Mouse (Mus musculus) lung, embryonic 14.5 days (tissue): ENCODE data around the gene Tmem198b. TPM values are rescaled to one million over a fixed set of nuclear protein-coding genes. Genes with fewer than 3 reads are reported as not detected.
"Not testable (repeated sequence)": the region's sequence is repeated elsewhere in the genome, so short reads cannot be mapped to it uniquely, and the experiment has no call there.

Experiments used
- ATAC-seq: fragments of 200-750 bp; cut with Nextera tagmentation; 2 replicates; pipeline ENCODE4 v1.8.0; 2017; ENCODE audit warnings: mild to moderate bottlenecking, moderate TSS enrichment, moderate library complexity; ENCODE audit not compliant: insufficient read depth
- DNase-seq: peaks from one replicate; pipeline ENCODE4 v3.0.0-alpha.2; 2015
- H3K27ac ChIP-seq: fragments of 300-500 bp; sonication (generic); 2 replicates; pipeline ENCODE4 v1.5.1; 2014; ENCODE audit warnings: low read depth, mild to moderate bottlenecking, moderate library complexity
- H3K27me3 ChIP-seq: fragments of 300-500 bp; sonication (generic); 2 replicates; pipeline ENCODE4 v1.6.1; 2014; ENCODE audit warnings: low read length, control low read depth; ENCODE audit not compliant: insufficient read depth
- H3K36me3 ChIP-seq: fragments of 300-500 bp; sonication (generic); 2 replicates; pipeline ENCODE4 v1.6.1; 2014; ENCODE audit warnings: control low read depth; ENCODE audit not compliant: insufficient read depth
- H3K4me1 ChIP-seq: fragments of 300-500 bp; sonication (generic); 2 replicates; pipeline ENCODE4 v1.6.1; 2014; ENCODE audit warnings: antibody characterized with exemption, control low read depth; ENCODE audit not compliant: insufficient read depth
- H3K4me2 ChIP-seq: fragments of 300-500 bp; sonication (generic); 2 replicates; pipeline ENCODE4 v1.6.1; 2014; ENCODE audit warnings: mild to moderate bottlenecking
- H3K4me3 ChIP-seq: fragments of 300-500 bp; sonication (generic); 2 replicates; pipeline ENCODE4 v1.5.1; 2014; ENCODE audit warnings: low read depth, low read length
- H3K9ac ChIP-seq: fragments of 300-500 bp; sonication (generic); 2 replicates; pipeline ENCODE4 v1.6.1; 2014
- H3K9me3 ChIP-seq: fragments of 300-500 bp; sonication (generic); 2 replicates; pipeline ENCODE4 v1.6.1; 2016; ENCODE audit warnings: low read depth, low read length, control low read depth
- CTCF ChIP-seq: IDR thresholded peaks from 2 replicates; pipeline ENCODE4 v1.5.1; 2016; ENCODE audit warnings: antibody characterized with exemption, low read depth
- WGBS: fragments of 180-500 bp; shearing (Covaris S2); extraction: QIAGEN DNeasy Blood & Tissue Kit; methylation state at CpG from one replicate; pipeline ENCODE4 v1.1.7; 2014; 5-methylcytosine and 5-hydroxymethylcytosine counted together
- polyA plus RNA-seq: library from polyadenylated mRNA; unstranded; fragments of >200 nt; fragmentation: Nextera tagmentation; extraction: Ambion mirVana; gene quantifications from 2 replicates; pipeline ENCODE4 v1.2.1, GENCODE M21; 2014

Tmem198b gene
- polyA plus RNA-seq, 1 experiment from 2014 or later, result 15.1 TPM

GRCm38 (mm10) chr10:128839434-128839833 lies 35.3 kb upstream of the Tmem198b start:
- Histone ChIP-seq H3K9me3 (no peaks in the 10 kb centered on the region), H3K4me1 (no peaks in the 10 kb centered on the region), H3K27me3 (no peaks in the 10 kb centered on the region), H3K36me3 (peaks cover 72% of the 10 kb centered on the region), H3K27ac (no peak overlapping the region), H3K4me2 (no peak overlapping the region), H3K9ac (no peak overlapping the region), H3K4me3 (no peak overlapping the region)
- DNase-seq, result no peak
- TF ChIP-seq CTCF, result no peak
- ATAC-seq, result no peak

GRCm38 (mm10) chr10:128837400-128837799 lies 33.2 kb upstream of the Tmem198b start:
- DNase-seq, result no peak
- Histone ChIP-seq H3K4me2 (no peak overlapping the region), H3K4me3 (no peak overlapping the region), H3K9ac (no peak overlapping the region), H3K27me3 (no peaks in the 10 kb centered on the region), H3K36me3 (peaks cover 70% of the 10 kb centered on the region), H3K27ac (no peak overlapping the region), H3K4me1 (no peaks in the 10 kb centered on the region), H3K9me3 (no peaks in the 10 kb centered on the region)
- TF ChIP-seq CTCF, result no peak
- no peak for ATAC-seq

DNA sequence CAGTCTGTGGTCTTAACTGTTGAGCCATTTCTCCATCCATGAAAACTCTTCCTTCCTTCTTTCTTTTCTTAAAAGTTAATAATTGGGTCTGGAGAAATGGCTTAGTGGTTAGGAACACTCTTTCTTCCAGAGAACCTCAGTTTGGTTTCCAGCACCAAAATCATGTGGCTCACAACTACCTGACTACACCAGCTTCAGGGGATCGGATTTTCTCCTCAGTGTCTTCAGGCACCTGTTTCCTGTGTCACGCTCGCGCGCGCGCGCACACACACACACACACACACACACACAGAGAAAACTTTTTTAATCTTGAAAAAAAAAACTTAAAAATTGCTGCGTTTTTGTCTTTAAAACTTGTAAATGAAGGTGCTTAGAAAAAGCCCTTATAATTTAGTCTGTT lies 19.7 kb upstream of the Tmem198b start:
- Histone ChIP-seq H3K27ac (no peak overlapping the region), H3K36me3 (peaks cover 25% of the 10 kb centered on the region), H3K4me1 (0 out of 2 replicates have a peak, but pooled peaks cover 2% of the 10 kb centered on the region), H3K9me3 (no peaks in the 10 kb centered on the region), H3K4me3 (no peak overlapping the region), H3K4me2 (no peak overlapping the region), H3K9ac (no peak overlapping the region), H3K27me3 (no peaks in the 10 kb centered on the region)
- no peak for TF ChIP-seq CTCF
- 94% methylated on average over 9 of the region's 9 CpGs for WGBS
- DNase-seq (no peak), ATAC-seq (no peak)

- peak overlapping the region; percentile 68 for H3K4me2 ChIP-seq
- H3K4me1 ChIP-seq, H3K27ac ChIP-seq, ATAC-seq, H3K27me3 ChIP-seq, DNase-seq, H3K9me3 ChIP-seq: not testable (repeated sequence)
- TF ChIP-seq CTCF, result peak; percentile 7; the same call in 1 of the 2 replicates
- H3K36me3 ChIP-seq, result peaks cover 27% of the 10 kb centered on the region
- peak overlapping the region; percentile 85 for H3K4me3 ChIP-seq
- 74% methylated on average over 4 of the region's 4 CpGs for WGBS
- peak overlapping the region; percentile 85; the same call in 1 of the 2 replicates for H3K9ac ChIP-seq
Measured at GRCm38 (mm10) chr10:128823087-128823486, 18.9 kb upstream of the Tmem198b start.

GRCm38 (mm10) chr10:128822135-128822534 lies 18.0 kb upstream of the Tmem198b start:
- DNase-seq (peak; percentile 11), ATAC-seq (peak; percentile 5; the same call in 1 of the 2 replicates)
- H3K4me2 ChIP-seq, result peak overlapping the region; percentile 68
- 2% methylated on average over 13 of the region's 13 CpGs for WGBS
- H3K4me3 ChIP-seq, result peak overlapping the region; percentile 85
- peak overlapping the region; percentile 50; the same call in 1 of the 2 replicates for H3K27ac ChIP-seq
- no peak for TF ChIP-seq CTCF
- peaks cover 37% of the 10 kb centered on the region for H3K36me3 ChIP-seq
- H3K9me3 ChIP-seq, result no peaks in the 10 kb centered on the region
- no peaks in the 10 kb centered on the region for H3K27me3 ChIP-seq
- H3K4me1 ChIP-seq, result 0 out of 2 replicates have a peak, but pooled peaks cover 2% of the 10 kb centered on the region
- H3K9ac ChIP-seq, result peak overlapping the region; percentile 85

DNA sequence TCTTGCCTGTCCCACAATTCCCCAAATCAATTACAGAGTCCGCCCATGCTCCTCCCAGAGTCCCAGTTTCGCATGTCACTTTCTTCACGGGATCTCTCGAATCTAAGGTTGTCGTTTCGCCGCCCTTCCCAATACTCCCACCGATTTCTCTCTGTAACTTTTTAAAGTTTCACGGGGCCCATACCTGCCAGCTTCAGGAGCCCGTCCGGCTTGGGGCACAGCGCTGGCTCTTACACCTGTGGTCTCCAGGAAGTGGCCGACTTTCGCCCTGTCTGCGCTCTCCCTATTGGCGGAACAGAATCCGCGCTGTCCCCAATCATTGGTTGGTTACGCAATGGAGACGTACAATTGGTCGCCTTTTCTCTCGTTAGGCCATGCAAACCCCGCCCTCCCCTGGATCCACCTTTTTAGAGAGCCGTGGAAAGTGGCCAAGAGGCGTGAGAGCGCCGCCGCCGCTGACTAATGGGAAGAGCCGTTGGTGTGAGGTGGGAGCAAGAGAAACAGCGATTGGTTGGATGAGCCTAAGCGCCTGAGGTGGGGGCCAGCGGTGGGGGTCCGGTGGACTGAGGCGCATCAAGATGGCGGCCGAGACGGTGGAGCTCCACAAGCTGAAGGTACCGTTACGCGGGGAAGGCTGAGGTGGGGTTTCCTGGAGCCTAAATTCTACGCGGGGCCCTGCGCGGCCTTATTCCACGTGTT lies 17.3 kb upstream of the Tmem198b start, which contains the start of gene Ormdl2:
Ormdl2 (minus strand) TSS at position 288 of the 699 bp plus-strand sequence.
- H3K9ac ChIP-seq, result peak within 1 kb of the TSS; percentile 85
- ATAC-seq, result peak; percentile 100
- 0 out of 2 replicates have a peak, but pooled peaks cover 2% of the 10 kb centered on the region for H3K4me1 ChIP-seq
- TF ChIP-seq CTCF, result no peak
- peaks cover 43% of the 10 kb centered on the region for H3K36me3 ChIP-seq
- H3K27ac ChIP-seq, result peak within 1 kb of the TSS; percentile 50; the same call in 1 of the 2 replicates
- H3K9me3 ChIP-seq, result no peaks in the 10 kb centered on the region
- peak within 1 kb of the TSS; percentile 85 for H3K4me3 ChIP-seq
- WGBS, result under 1% methylated on average over 46 of the region's 46 CpGs
- H3K4me2 ChIP-seq, result peak within 1 kb of the TSS; percentile 68
- no peaks in the 10 kb centered on the region for H3K27me3 ChIP-seq
- DNase-seq, result peak; percentile 100

DNA sequence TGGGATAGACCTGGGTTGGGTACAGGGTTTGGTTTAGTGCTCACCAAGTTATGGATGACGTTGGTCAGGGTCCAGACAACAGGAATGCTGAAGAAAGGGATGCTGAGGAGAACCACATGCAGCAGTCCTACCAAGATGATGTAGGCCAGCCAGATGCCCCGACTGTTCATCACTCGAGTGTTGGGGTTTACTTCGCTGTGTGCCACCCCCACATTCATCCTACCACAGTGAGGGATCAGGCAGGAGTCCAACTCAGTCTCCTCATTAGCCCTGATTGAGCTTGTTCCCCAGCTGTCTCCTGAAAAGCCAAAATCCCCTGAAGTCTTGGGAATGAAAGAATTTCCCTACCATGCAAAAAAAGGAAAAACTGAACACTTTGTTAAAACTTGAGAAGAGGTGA lies 16.0 kb upstream of the Tmem198b start:
- Histone ChIP-seq H3K27ac (no peak overlapping the region), H3K9ac (no peak overlapping the region), H3K4me3 (no peak overlapping the region), H3K27me3 (no peaks in the 10 kb centered on the region), H3K4me2 (peak overlapping the region; percentile 68), H3K9me3 (no peaks in the 10 kb centered on the region), H3K4me1 (0 out of 2 replicates have a peak, but pooled peaks cover 2% of the 10 kb centered on the region), H3K36me3 (peaks cover 52% of the 10 kb centered on the region)
- DNase-seq, result no peak
- no peak for TF ChIP-seq CTCF
- no peak for ATAC-seq
- 85% methylated on average over 4 of the region's 4 CpGs for WGBS
